Mouse (Mus musculus): ENCODE data around the gene A830005F24Rik.

A830005F24Rik gene

DNA sequence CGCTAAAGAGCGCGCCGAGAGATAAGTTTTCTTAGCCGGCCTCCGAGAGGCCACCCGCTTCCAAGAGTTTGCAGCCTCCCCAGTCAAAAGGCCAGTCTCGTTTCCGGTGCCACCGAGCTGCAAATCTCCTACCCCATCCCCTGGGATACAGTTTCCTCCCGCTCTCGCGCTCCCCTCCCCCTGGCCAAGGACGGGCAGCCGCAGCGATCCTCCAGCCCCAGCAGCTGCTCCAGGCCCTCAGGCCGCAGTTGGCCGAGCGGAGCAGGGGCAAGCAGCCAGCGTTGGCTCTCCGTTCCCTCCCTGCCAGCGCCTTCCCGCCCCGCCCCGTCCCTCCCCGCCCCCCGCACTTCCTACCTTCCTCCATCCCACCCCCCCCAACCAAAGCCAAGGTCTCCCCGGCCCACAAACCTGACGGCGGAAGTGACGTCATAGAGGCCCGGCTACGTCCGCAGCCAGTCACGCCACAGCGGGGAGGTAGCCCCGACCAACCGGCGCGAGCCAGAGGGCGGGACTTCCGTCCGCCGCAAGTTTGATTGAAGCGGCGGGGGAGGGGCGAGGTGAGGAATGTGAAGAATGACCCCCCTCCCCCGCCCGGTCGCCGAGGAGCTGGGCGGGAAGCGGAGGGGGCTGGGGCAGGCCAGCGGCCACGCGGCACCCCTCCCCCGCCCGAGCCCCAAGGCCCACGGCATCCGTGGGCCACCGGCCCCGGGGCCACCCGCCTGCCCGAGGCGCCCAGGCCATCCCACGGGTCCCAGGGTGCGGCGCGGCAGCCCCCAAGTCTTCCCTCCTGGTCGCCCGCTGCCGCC lies 32.3 kb downstream of the A830005F24Rik start:
- DNase-seq = peak; percentile 98

DNA sequence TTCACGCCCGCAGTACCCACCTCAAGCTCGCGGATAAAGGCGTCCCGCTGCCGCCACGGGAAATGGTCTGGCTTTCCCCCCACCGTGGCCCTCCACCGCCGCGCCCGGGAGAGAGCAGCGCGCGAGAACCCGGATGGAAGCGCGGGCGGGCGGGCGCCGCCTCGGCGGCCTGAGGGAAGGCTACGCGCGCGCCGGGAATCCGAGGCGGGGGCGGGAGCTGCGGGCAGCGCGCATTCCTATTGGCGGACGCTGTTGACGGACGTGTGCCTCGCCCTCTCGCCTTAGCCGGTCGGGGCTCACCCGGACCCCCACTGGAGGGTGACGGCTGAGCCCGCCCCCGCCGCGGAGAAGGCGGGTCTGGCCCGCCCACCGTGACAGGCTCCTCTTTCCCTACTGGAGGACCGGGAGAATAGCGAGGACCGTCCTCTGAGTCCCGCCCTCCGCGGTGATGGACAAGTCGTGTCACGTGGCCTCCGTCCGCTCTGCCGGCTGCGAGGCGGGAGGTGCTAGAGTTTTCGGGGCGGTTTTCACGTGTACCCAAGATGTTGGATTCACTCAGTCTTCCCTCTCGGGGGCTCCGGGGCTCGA lies 33.1 kb downstream of the A830005F24Rik start:
- DNase-seq = peak; percentile 98

DNA sequence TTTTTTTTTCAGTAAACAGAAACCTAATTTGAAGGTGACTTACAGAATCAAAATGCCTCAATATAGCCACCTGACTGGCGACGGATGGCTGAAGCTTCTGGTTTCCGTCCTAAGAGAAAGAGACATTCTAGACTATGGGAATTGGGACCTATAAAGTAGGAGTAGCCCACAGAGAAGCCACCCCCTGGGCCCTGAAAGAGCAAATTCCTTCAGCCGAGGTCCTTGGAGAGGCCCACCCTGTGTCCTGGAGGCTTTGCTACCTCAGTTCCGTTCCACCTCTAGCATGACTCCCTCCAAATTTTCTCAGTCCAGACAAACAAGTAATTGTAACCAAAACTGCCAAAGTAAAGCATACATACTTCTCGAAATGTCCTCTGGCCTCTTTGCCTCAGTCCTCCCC lies 34.3 kb downstream of the A830005F24Rik start:
- no peak for DNase-seq

DNA sequence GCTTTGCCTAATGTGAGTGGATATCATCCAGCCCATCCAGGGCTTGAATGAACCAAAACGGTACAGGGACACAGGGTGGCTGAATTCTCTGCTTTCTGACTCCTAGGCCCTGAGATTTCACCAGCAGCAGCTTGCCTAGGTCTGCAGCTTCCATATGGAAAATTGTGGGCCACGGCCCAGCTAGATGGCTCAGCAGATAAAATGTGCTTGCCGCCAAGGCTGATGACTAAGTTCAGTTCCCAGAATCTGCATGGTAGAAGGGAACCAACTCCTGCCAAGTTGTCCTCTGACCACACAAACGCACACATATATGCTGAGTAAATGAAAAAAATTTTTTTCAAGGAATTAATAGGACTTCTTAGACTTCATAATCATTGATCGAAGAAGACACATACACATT lies 34.9 kb downstream of the A830005F24Rik start:
- DNase-seq = no peak

DNA sequence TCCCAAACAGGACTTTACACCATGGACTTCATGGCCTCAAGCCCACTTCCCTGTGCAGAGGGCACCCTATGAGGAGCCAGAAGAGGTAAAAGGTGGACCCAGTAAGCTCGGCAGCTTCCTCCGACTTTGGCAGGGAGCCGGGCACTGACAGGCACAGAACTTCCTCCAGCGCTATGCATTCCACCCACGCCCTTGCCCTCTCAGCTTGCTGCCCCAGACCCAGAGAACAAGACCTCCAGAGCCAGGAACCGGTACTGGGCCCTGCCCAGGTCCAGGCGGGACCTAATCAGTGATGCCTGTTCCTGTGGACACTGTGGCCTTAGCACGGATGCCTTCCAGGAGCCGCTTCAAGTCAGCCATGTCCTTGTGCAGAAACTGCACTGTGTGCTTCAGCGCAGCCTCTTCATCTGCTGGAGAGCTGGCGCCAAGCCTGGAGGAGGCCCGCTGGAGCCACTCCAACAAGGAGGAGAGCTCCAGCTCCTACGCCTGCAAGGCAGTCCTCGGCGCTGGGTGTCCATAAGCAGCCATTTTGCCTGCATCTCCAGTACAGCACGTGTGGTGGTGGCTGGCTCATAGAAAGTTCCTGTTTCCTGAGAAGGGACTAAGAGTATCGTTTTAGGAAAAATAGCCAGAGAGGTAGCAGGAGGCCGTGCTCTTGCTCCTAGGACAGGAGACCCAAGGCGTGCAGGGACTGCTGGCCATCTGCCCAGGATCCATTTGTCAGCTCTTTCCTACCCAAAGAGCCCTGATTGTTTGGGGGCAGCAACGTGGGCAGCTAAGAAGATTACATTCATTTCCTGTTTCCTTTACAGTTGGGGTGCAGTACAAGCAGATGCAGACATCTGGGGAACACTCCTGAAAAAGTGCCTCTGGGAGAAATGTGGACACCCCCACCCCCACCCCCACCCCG lies 39.1 kb downstream of the A830005F24Rik start:
- peak; percentile 91 for DNase-seq

DNA sequence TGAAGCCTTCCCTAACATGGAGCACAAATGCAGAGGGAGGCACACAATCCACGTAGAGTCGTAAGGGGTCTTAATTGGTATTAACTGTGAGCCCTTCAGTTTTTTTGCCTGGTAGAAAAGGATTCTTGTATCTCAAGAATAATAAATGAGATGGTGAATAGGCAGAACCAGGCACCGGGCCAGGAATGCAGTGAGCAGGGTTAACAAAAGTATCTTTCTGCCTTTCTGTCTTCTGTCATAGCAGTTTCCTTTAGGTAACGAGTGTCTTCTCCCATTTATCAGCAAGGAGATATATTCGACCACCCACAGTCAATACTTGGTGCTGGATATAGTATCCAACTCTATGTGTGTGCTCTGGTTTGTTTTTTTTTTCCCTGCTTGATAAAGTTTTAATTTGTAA lies 40.1 kb downstream of the A830005F24Rik start:
- DNase-seq = no peak

DNA sequence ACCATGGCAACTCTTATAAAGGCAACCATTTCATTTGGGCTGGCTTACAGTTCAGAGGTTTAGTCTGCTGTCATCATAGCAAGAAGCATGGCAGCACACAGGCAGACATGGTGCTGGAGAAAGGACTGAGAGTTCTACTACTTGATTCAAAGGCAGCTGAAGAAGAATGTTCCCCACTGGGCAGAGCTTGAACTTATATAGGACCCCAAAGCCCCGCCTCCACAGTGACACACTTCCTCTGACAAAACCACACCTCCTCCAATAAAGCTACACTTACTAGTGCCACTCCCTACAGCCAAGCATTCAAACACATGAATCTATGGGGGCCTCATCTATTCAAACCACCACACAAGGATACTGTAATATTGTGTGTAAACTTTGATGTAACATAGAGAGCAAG lies 41.2 kb downstream of the A830005F24Rik start:
- DNase-seq = no peak

DNA sequence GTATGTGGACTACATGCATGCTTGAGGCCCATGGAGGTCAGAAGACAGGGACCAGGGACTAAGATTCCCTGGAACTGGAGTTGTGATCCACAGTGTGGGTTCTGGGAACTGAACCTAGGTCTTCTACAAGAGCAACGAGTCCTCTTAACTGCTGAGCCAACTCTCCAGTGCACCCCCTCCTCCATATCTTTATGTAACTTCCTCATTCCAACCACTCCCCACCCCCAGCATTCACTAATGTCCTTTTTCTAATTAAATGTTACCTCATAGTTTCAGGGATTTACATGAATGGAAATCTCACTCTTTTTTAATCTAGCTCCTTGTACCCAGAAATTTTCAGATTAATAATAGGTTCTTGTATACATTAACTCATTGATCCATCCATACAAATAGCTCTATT lies 42.6 kb downstream of the A830005F24Rik start:
- DNase-seq = no peak

DNA sequence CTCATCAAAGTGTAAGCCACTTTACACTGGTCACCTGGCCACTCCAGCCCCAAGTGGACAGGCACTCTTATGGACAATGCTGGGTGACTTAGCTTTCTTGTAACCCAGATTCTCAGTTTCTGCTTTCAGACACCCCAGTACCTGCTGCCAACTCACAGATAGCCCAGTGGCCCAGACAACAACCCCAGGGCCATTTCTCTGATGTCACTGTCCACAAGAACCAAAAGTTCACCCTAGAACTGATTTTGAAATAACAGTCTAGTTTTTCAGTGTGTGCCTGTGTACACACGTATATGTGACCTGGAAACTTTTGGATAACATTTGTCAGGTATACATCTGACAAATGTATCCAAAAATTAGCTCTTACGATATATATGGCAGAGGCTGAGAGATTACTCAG lies 48.1 kb downstream of the A830005F24Rik start:
- no peak for DNase-seq

DNA sequence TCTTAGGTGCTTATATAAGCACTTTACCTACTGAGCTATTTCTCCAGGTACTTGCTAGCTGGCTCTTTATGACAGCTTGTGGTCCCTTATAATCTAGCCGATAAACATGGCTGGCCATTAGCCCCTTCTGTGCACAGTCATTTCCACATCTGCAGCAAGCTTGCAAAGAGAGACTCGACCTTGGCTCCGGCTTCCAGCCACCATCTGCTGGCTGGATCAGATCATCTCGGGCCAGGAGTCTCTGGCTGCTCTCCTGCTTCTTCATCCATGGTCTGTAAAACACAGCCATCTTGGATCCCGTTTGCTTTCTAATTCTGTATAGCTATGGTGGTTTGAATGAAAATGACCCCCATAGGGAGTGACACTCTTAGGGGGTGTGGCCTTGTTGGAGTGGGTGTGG lies 49.0 kb downstream of the A830005F24Rik start:
- no peak for DNase-seq

All from right cerebral cortex, postnatal 14 days (tissue).